Mouse (Mus musculus): ENCODE data around the gene Rasgef1a. TPM values are rescaled to one million over a fixed set of nuclear protein-coding genes. Genes with fewer than 3 reads are reported as not detected.

The Rasgef1a gene
- polyA plus RNA-seq, 1 experiment from 2014 or later: 1.4 TPM

DNA sequence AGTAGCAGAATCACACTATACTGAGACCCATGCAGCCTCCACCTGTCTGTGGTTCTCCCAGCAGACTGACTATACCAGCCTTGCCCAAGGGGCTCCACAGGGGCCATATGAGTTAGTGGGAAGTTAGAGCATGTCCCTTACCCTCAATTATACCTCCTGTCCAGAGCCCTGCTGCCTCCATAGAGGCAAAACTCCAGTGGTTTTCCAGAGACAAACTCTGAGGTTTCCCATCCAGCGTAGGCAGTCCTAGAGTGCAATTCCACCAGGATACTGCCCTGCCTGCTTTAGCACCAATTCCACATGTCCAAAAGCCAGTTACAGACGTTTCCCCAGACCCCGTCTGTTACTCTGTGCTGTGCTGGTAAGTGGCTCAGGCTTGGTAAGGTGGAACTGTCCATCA is 68.1 kb downstream of the Rasgef1a start:
- no peak overlapping the region for H3K27ac ChIP-seq
- TF ChIP-seq CTCF (IDR thresholded peaks at IDR 0.05; ENCODE audit: low read depth): no peak
- H3K9me3 ChIP-seq (replicated peaks; ENCODE audit: low read length): no peaks in the 10 kb centered on the region
- no peak for ATAC-seq (replicated peaks; ENCODE audit: low FRiP score, low read depth)
- no peak overlapping the region for H3K4me3 ChIP-seq (replicated peaks; ENCODE audit: low read depth, low read length)
- no peaks in the 10 kb centered on the region for H3K36me3 ChIP-seq (ENCODE audit: insufficient read depth, low read length)
- no peak overlapping the region for H3K9ac ChIP-seq (ENCODE audit: low read depth, low read length)
- 0 out of 2 replicates have a peak, but pooled peaks cover 1% of the 10 kb centered on the region for H3K4me1 ChIP-seq (replicated peaks; ENCODE audit: insufficient read depth, low read length)
- H3K27me3 ChIP-seq (ENCODE audit: insufficient read depth, low read length): no peaks in the 10 kb centered on the region
- 58% methylated on average over 3 of the region's 3 CpGs for WGBS
- no peak overlapping the region for H3K4me2 ChIP-seq (ENCODE audit: low read length)
- DNase-seq (ENCODE audit: low spot score): no peak

DNA sequence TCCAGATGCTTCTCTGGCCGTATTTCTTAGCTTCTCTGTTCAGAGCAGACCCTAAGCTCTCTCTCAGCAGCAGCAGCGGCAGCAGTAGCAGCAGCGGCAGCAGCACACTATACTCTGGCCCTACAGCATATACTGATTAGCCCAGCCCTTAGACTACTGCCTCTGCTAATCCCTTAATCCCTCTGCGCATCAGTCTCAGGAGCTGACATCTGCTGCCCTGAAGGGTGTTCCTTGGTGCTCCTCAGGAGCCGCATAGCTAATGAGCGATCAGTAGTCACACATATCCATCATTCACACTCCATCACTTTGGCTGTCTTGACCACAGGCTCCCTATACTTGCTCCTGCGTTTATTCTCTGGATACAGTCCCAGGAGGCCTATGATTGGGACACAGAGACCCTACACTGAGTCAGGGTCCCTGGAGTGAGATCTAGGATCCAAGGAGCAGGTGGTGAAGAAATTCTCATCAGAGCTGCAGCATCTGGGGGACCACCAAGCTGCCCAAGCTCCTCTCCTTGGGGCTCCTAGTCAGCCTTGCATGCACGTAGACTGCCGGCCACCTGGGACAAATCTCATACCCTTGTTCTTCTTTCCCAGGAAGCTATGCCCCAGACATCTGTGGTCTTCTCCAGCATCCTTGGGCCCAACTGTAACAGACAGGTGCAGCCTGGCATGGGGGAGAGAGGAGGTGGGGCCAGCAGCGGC is 68.7 kb downstream of the Rasgef1a start:
- Histone ChIP-seq H3K9ac (ENCODE audit: low read depth, low read length) (no peak overlapping the region), H3K9me3 (replicated peaks; ENCODE audit: low read length) (no peaks in the 10 kb centered on the region), H3K4me1 (replicated peaks; ENCODE audit: insufficient read depth, low read length) (no peaks in the 10 kb centered on the region), H3K36me3 (ENCODE audit: insufficient read depth, low read length) (no peaks in the 10 kb centered on the region), H3K27ac (no peak overlapping the region), H3K4me3 (replicated peaks; ENCODE audit: low read depth, low read length) (no peak overlapping the region), H3K27me3 (ENCODE audit: insufficient read depth, low read length) (no peaks in the 10 kb centered on the region), H3K4me2 (ENCODE audit: low read length) (no peak overlapping the region)
- WGBS: 75% methylated on average over 10 of the region's 10 CpGs
- DNase-seq (ENCODE audit: low spot score) (no peak), ATAC-seq (replicated peaks; ENCODE audit: low FRiP score, low read depth) (no peak)
- no peak for TF ChIP-seq CTCF (IDR thresholded peaks at IDR 0.05; ENCODE audit: low read depth)

DNA sequence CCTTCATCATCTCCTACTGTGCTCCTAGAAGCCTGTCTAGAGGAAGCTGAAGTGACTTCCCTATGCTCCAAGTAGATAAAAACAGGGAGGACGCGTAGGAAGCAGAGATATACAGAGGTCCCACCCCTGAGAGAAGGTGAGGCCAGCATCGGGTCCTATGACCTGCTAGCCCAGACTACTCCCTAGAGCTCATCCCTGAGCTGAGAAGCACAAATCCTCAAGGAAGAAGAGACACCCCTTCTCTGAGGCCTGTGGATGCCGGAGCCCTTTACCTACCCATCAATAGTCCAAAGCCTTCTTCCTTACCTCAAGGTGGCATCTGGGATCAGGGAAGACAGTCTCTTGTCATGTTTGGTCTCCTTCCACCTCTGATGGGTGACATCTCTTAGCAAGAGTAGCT is 69.5 kb downstream of the Rasgef1a start:
- Histone ChIP-seq H3K9ac (ENCODE audit: low read depth, low read length) (no peak overlapping the region), H3K27ac (no peak overlapping the region), H3K4me3 (replicated peaks; ENCODE audit: low read depth, low read length) (no peak overlapping the region), H3K27me3 (ENCODE audit: insufficient read depth, low read length) (no peaks in the 10 kb centered on the region), H3K36me3 (ENCODE audit: insufficient read depth, low read length) (no peaks in the 10 kb centered on the region), H3K9me3 (replicated peaks; ENCODE audit: low read length) (no peaks in the 10 kb centered on the region), H3K4me2 (ENCODE audit: low read length) (no peak overlapping the region), H3K4me1 (replicated peaks; ENCODE audit: insufficient read depth, low read length) (no peaks in the 10 kb centered on the region)
- 94% methylated on average over 4 of the region's 4 CpGs for WGBS
- ATAC-seq (replicated peaks; ENCODE audit: low FRiP score, low read depth) (no peak), DNase-seq (ENCODE audit: low spot score) (no peak)
- TF ChIP-seq CTCF (IDR thresholded peaks at IDR 0.05; ENCODE audit: low read depth): no peak

DNA sequence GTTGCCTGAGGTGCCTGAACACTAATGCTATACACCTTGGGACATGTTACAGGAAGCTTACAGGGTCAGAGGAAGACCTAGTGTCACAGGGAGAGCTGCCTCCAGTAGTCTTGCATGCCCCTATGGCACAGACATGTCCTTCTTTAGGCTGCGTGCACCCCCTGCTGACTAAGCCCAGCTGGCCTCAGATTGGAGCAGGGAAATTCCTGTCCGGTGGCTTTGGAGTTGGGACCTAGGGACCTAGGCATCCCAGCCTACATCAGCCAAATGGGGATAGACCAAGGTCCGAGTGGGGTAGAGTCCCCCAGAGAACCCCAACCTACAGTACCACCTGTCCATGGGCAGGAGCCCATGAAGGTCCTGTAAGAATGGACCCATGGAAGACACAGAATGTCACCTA is 71.1 kb downstream of the Rasgef1a start:
- TF ChIP-seq CTCF (IDR thresholded peaks at IDR 0.05; ENCODE audit: low read depth): no peak
- ATAC-seq (replicated peaks; ENCODE audit: low FRiP score, low read depth) (no peak), DNase-seq (ENCODE audit: low spot score) (no peak)
- Histone ChIP-seq H3K4me2 (ENCODE audit: low read length) (no peak overlapping the region), H3K9me3 (replicated peaks; ENCODE audit: low read length) (no peaks in the 10 kb centered on the region), H3K9ac (ENCODE audit: low read depth, low read length) (no peak overlapping the region), H3K27me3 (ENCODE audit: insufficient read depth, low read length) (no peaks in the 10 kb centered on the region), H3K4me1 (replicated peaks; ENCODE audit: insufficient read depth, low read length) (no peaks in the 10 kb centered on the region), H3K27ac (no peak overlapping the region), H3K36me3 (ENCODE audit: insufficient read depth, low read length) (no peaks in the 10 kb centered on the region), H3K4me3 (replicated peaks; ENCODE audit: low read depth, low read length) (no peak overlapping the region)
- WGBS: 81% methylated on average over 3 of the region's 3 CpGs

DNA sequence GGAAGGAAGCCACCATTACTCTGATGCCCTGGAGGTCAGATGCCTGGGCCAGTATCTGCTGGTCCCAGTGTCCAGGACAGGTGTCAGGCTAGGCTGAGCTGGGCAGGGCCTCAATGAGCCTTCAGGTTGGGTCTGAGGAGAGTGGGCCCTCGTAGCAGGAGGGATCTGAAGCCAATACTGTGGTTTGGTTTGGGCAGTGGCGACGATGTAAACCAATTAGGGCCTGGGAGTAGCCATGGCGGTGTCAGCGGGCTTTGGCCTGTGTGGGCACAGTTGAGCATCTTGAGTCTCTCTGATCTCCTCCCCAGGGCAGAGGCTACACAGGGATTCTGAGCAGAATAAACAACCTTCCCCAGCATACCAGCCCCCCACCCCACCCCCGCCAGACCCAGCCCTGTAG is 72.4 kb downstream of the Rasgef1a start:
- 72% methylated on average over 6 of the region's 6 CpGs for WGBS
- Histone ChIP-seq H3K9ac (ENCODE audit: low read depth, low read length) (no peak overlapping the region), H3K4me3 (replicated peaks; ENCODE audit: low read depth, low read length) (no peak overlapping the region), H3K9me3 (replicated peaks; ENCODE audit: low read length) (no peaks in the 10 kb centered on the region), H3K4me2 (ENCODE audit: low read length) (no peak overlapping the region), H3K36me3 (ENCODE audit: insufficient read depth, low read length) (no peaks in the 10 kb centered on the region), H3K4me1 (replicated peaks; ENCODE audit: insufficient read depth, low read length) (no peaks in the 10 kb centered on the region), H3K27ac (no peak overlapping the region), H3K27me3 (ENCODE audit: insufficient read depth, low read length) (no peaks in the 10 kb centered on the region)
- DNase-seq (ENCODE audit: low spot score) (no peak), ATAC-seq (replicated peaks; ENCODE audit: low FRiP score, low read depth) (no peak)
- TF ChIP-seq CTCF (IDR thresholded peaks at IDR 0.05; ENCODE audit: low read depth): no peak

DNA sequence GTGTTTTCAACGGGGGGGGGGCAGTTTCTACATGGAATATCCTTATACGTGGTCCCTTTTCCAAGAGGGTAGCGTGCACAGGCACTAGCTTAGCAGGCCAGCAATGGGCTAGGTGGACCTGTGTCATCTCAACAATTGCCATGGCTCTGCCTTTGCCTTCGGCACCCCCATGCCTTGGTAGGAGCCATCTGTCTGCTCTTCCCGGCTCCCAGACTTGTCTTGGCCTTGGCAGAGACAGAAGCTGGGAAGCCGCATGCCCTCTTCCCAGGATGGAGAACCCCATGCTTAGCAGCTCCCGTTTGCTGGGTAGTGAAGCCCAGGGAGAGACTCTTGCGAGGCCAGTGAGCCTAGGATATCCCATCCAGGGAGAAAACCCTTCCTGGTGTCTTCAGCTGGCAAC is 73.4 kb downstream of the Rasgef1a start:
- H3K27me3 ChIP-seq (ENCODE audit: insufficient read depth, low read length): no peaks in the 10 kb centered on the region
- no peaks in the 10 kb centered on the region for H3K9me3 ChIP-seq (replicated peaks; ENCODE audit: low read length)
- no peak overlapping the region for H3K9ac ChIP-seq (ENCODE audit: low read depth, low read length)
- no peak overlapping the region for H3K27ac ChIP-seq
- ATAC-seq (replicated peaks; ENCODE audit: low FRiP score, low read depth) (no peak), DNase-seq (ENCODE audit: low spot score) (no peak)
- H3K36me3 ChIP-seq (ENCODE audit: insufficient read depth, low read length): no peaks in the 10 kb centered on the region
- no peak for TF ChIP-seq CTCF (IDR thresholded peaks at IDR 0.05; ENCODE audit: low read depth)
- no peaks in the 10 kb centered on the region for H3K4me1 ChIP-seq (replicated peaks; ENCODE audit: insufficient read depth, low read length)
- no peak overlapping the region for H3K4me3 ChIP-seq (replicated peaks; ENCODE audit: low read depth, low read length)
- no peak overlapping the region for H3K4me2 ChIP-seq (ENCODE audit: low read length)
- 92% methylated on average over 8 of the region's 8 CpGs for WGBS

DNA sequence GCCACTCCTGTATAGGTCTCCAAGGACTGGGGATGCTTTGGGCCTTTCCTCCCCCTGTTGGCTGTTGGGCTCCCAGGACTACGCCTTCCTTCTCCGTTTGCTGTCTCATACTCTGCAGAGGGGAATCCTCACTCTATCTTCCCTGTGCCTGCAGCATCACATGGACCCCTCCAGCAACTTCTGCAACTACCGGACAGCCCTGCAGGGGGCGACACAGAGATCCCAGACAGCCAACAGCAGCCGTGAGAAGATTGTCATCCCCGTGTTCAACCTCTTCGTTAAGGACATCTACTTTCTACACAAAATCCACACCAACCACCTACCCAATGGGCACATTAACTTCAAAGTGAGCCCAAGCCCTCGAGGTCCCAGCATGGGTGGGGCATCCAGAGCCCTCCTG is 76.7 kb downstream of the Rasgef1a start:
- no peak overlapping the region for H3K4me3 ChIP-seq (replicated peaks; ENCODE audit: low read depth, low read length)
- H3K9me3 ChIP-seq (replicated peaks; ENCODE audit: low read length): no peaks in the 10 kb centered on the region
- 64% methylated on average over 8 of the region's 8 CpGs for WGBS
- H3K27ac ChIP-seq: no peak overlapping the region
- no peak overlapping the region for H3K4me2 ChIP-seq (ENCODE audit: low read length)
- H3K9ac ChIP-seq (ENCODE audit: low read depth, low read length): no peak overlapping the region
- no peaks in the 10 kb centered on the region for H3K36me3 ChIP-seq (ENCODE audit: insufficient read depth, low read length)
- DNase-seq (ENCODE audit: low spot score) (no peak), ATAC-seq (replicated peaks; ENCODE audit: low FRiP score, low read depth) (no peak)
- H3K27me3 ChIP-seq (ENCODE audit: insufficient read depth, low read length): no peaks in the 10 kb centered on the region
- peak; percentile 49; the same call in 1 of the 2 replicates for TF ChIP-seq CTCF (IDR thresholded peaks at IDR 0.05; ENCODE audit: low read depth)
- H3K4me1 ChIP-seq (replicated peaks; ENCODE audit: insufficient read depth, low read length): no peaks in the 10 kb centered on the region
